Mouse (Mus musculus) spleen, adult 2 months (tissue): ENCODE results near the gene Fgf12. TPM values are rescaled to one million over a fixed set of nuclear protein-coding genes. Genes with fewer than 3 reads are reported as not detected.

Experiments
- DNase-seq, 2 experiments: peaks; one replicate each; pipeline versions ENCODE4 v3.0.0 to v3.0.0-alpha.2; 2012 to 2021; ENCODE audit warnings: low spot score in 2 of 2, low read depth in 1 of 2
- H3K27ac ChIP-seq: fragments of 200-500 bp; 2 replicates; pipeline ENCODE4 v1.5.1; 2012; ENCODE audit warnings: low read length, inconsistent platforms; ENCODE audit not compliant: insufficient read depth
- H3K27me3 ChIP-seq: fragments of 200-500 bp; 2 replicates; pipeline ENCODE4 v1.6.1; 2012; ENCODE audit warnings: mild to moderate bottlenecking, moderate library complexity, low read length, inconsistent platforms; ENCODE audit not compliant: control insufficient read depth, insufficient read depth
- H3K36me3 ChIP-seq: fragments of 200-500 bp; 2 replicates; pipeline ENCODE4 v1.6.1; 2012; ENCODE audit warnings: mild to moderate bottlenecking, low read length, inconsistent platforms; ENCODE audit not compliant: control insufficient read depth, insufficient read depth
- H3K4me1 ChIP-seq: fragments of 200-500 bp; 2 replicates; pipeline ENCODE4 v1.6.1; 2011; ENCODE audit warnings: inconsistent platforms; ENCODE audit not compliant: control insufficient read depth, insufficient read depth, insufficient read length
- H3K4me3 ChIP-seq: fragments of 200-500 bp; 2 replicates; pipeline ENCODE4 v1.5.1; 2011; ENCODE audit warnings: mild to moderate bottlenecking, inconsistent platforms; ENCODE audit not compliant: insufficient read depth, insufficient read length; ENCODE audit errors: extremely low read depth
- CTCF ChIP-seq: fragments of 200-500 bp; IDR thresholded peaks from 2 replicates; pipeline ENCODE4 v1.5.1; 2011; ENCODE audit warnings: mild to moderate bottlenecking, inconsistent platforms; ENCODE audit not compliant: insufficient read depth, insufficient read length, insufficient replicate concordance; ENCODE audit errors: extremely low read depth
- POLR2A ChIP-seq: fragments of 200-500 bp; IDR thresholded peaks from 2 replicates; pipeline ENCODE4 v1.6.1; 2011; ENCODE audit warnings: low read depth, low read length, inconsistent platforms
- WGBS: fragments of 180-500 bp; shearing (Covaris S2); methylation state at CpG from one replicate; pipeline ENCODE4 v1.1.7; 2018; 5-methylcytosine and 5-hydroxymethylcytosine counted together
- polyA plus RNA-seq: library from polyadenylated mRNA; depleted of rRNA; stranded (reverse); fragments of >200 nt; gene quantifications from 2 replicates; pipeline ENCODE4 v1.2.3, GENCODE M21; 2012; rRNA removed

Gene Fgf12
- polyA plus RNA-seq: not detected in 2 replicates

DNA sequence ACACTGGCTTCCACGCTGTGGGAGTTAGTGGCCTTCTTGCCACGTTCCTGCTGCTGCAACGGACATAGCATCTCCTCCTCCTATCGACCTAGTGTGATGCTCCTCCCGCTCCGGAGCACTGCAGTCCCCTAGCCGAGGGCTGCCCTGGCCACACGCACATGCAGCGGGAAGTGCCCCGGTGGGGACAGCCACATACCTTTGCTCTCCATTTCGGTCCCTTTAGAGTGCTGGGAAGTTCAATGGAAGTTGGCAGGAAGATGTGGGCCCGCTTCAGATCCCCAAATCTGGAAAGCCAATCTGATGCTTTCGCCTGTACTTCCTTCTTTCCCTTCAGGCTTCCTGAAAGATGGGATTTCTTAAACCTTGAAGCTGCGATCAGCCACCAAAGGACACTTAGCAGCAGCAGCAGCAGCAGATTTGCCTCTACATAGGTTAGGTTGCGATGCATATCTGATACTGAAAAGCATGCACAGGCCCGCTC lies at the start of gene Fgf12:
Fgf12 (minus strand) TSS at position 431 of the 481 bp plus-strand sequence.
- no peak for DNase-seq
- WGBS: 6% methylated on average over 16 of the region's 16 CpGs
- no peak within 1 kb of the TSS for H3K4me3 ChIP-seq
- no peaks in the 10 kb centered on the region for H3K36me3 ChIP-seq
- TF ChIP-seq POLR2A (no peak), CTCF (no peak)
- H3K27me3 ChIP-seq: no peaks in the 10 kb centered on the region
- no peak within 1 kb of the TSS for H3K27ac ChIP-seq
- H3K4me1 ChIP-seq: no peaks in the 10 kb centered on the region

DNA sequence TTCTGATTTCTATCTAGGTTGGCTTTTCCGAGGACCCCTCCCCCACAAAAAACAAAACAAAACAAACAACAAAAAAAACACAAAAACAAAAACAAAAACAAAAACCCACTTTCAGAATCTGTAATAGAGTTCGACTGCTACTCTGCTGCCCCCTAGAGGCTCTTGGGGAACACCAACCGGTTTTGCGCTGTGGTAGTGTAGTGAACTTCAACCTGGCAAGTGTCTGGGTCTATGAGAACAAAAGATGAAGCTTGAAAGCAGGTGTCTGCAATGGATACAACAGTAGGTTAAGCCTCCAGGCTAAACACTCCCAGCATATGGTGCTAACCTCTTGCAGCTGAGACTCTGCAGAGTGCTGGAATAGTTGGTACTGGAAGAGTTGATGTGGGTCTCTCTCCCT lies 40.2 kb upstream of the Fgf12 start:
- WGBS: 8% methylated on average over 4 of the region's 4 CpGs
- no peak for TF ChIP-seq CTCF
- no peak for TF ChIP-seq POLR2A
- Histone ChIP-seq H3K27ac (no peak overlapping the region), H3K27me3 (no peaks in the 10 kb centered on the region), H3K4me3 (no peak overlapping the region), H3K36me3 (no peaks in the 10 kb centered on the region), H3K4me1 (no peaks in the 10 kb centered on the region)
- no peak for DNase-seq

DNA sequence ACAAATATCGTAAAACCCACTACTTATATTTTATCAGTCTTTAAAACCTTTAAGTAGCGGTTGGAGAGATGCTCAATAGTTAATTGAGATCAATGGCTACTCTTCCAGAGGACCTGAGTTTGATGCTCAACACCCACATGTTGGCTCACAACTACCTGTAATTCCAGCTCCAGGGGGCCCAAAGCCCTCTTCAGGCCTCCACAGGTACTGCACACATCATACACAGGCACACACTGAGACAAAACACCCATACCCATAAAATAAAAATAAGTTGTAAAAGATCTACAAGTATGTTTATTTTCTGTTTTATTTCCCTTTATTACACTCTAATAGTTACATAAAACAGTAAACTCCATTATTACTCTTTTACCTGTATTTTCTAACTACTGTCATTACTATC lies 17.4 kb upstream of the Fgf12 start:
- no peak for DNase-seq
- Histone ChIP-seq H3K27ac (no peak overlapping the region), H3K4me1 (no peaks in the 10 kb centered on the region), H3K27me3 (no peaks in the 10 kb centered on the region), H3K36me3 (no peaks in the 10 kb centered on the region), H3K4me3 (no peak overlapping the region)
- no peak for TF ChIP-seq CTCF
- TF ChIP-seq POLR2A: no peak
- WGBS: 86% methylated on average over 2 of the region's 2 CpGs

DNA sequence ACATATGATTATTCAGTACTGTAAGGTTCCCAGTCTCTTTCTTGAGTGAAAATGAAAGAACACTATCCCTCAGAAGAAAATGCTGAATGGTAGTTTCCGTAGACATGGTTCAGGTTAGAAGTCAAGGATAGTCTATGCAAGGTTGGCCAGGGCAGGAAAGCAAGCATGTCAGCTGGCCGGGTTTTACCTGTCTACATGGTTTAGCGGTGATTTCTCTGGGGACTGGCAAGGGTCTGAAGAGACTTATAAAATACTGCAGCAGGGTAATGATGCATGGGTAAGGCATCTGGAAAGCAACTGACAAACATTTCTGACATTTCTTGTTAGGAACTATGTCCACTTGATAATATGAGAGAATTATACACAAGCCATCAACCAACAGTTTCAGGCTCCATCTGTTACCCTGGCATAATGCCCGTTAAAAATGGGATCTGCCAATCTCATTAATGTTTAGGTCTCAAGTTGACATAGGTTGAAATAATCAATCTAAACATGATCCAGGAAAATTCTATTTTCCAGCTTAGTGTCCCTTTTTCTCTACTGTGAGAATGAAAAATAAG lies 8.6 kb upstream of the Fgf12 start:
- no peak for DNase-seq

DNA sequence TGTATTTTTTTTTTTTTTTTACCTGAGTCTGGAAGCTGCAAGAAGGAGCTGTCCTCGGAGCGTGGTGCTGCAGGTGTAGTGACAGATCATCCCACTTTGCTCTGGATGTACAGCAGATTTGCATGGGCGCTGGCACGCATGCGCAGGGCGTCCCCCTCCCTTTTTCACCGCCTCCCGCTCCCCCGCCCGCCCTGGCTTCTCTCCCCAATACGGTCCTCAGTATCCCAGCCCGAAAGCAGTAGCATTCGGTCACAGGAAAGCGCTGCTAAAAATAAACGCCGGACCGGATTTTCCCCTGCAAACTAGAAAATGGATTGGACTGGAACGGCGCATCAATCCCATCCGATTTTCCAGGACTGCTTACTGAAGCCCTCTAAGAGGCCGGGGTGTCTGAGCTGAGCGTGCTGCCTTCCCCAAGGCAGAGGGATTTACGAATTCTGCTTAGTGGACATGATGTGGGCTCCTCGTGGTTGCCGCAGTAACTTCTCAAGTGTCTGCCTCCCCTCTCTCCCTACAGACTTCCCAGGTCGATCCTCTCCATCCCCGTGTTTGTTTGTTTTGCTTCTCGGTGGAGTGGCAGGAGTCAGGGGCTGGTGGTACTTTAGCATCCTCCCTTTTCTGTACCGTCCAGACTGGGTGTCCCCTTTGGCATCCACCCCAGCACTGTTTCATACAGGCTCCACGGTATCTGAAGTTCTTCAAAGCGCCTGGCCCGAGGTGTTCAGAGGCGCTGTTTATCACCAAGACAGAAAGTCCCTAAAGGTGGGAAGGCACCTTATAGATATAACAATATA lies 453 bp upstream of the Fgf12 start:
- Histone ChIP-seq H3K4me3 (no peak overlapping the region), H3K4me1 (no peaks in the 10 kb centered on the region), H3K36me3 (no peaks in the 10 kb centered on the region), H3K27ac (no peak overlapping the region), H3K27me3 (no peaks in the 10 kb centered on the region)
- TF ChIP-seq CTCF (no peak), POLR2A (no peak)
- WGBS: 6% methylated on average over 33 of the region's 33 CpGs
- DNase-seq: no peak

More for the DNA sequence above, 8.6 kb upstream of the Fgf12 start:
- Histone ChIP-seq H3K27me3 (no peaks in the 10 kb centered on the region), H3K36me3 (no peaks in the 10 kb centered on the region), H3K4me1 (no peaks in the 10 kb centered on the region), H3K4me3 (no peak overlapping the region), H3K27ac (no peak overlapping the region)
- 83% methylated on average over 4 of the region's 4 CpGs for WGBS
- TF ChIP-seq CTCF (no peak), POLR2A (no peak)

DNA sequence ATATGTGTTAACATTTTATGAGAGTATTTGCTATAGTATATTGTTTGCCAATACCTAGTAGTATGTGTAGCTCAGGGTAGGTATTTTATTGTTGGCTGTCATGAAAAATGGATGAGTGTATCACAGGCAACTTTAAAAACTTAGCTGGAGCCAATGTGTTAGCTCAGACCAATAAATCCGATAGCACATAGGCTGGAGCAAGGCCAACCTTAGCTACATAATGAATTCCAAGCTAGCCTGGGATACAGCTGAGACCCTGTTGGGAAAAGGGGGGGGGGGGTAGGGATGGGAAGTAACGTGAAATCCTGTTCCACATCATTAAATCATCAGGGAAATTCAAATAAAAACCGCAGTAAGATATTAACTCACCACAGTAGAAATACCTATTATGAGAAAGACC lies 18.4 kb downstream of the Fgf12 start:
- Histone ChIP-seq H3K4me1 (no peaks in the 10 kb centered on the region), H3K27ac (no peak overlapping the region), H3K36me3 (no peaks in the 10 kb centered on the region), H3K27me3 (no peaks in the 10 kb centered on the region), H3K4me3 (no peak overlapping the region)
- TF ChIP-seq CTCF (no peak), POLR2A (no peak)
- no peak for DNase-seq
- 84% methylated on average over 3 of the region's 3 CpGs for WGBS

DNA sequence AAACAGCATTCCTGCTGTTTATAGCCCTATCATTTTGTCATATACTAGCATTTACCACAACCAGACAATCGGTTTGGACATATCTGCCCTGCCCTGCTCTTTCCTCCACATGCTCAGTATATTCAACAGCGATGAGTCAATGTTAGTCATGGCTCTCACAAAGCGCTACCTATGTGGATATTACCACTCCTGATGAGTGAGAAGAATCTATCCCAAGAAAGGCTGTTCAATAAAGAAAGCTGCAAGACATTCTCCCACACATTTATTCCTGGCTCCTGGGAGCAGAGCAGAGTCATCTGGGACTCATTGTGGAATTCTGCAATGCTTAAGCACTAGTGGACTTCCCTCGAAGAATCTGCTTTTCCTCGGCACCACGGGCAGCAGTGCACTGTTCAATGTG lies 26.1 kb downstream of the Fgf12 start:
- no peaks in the 10 kb centered on the region for H3K27me3 ChIP-seq
- TF ChIP-seq POLR2A (no peak), CTCF (no peak)
- H3K4me3 ChIP-seq: no peak overlapping the region
- WGBS: 87% methylated on average over 6 of the region's 6 CpGs
- no peak for DNase-seq
- H3K27ac ChIP-seq: no peak overlapping the region
- H3K36me3 ChIP-seq: no peaks in the 10 kb centered on the region
- no peaks in the 10 kb centered on the region for H3K4me1 ChIP-seq
